Mouse (Mus musculus): ENCODE measurements at regions not wholly inside any gene's neighbourhood (a gene's known extent, or its start where the extent isn't known, plus 50 kb on each side); places are given as distances from the start of the nearest gene placed in this dataset.
"Not testable (repeated sequence)": the region's sequence is repeated elsewhere in the genome, so short reads cannot be mapped to it uniquely, and the experiment has no call there.

GRCm38 (mm10) chr3:7805121-7805520 is 1184.9 kb upstream of the 1700008P02Rik start:
- not testable (repeated sequence) for TF ChIP-seq CTCF (IDR thresholded peaks at IDR 0.05; ENCODE audit: low read depth, low read length); POLR2A (IDR thresholded peaks at IDR 0.05; ENCODE audit: extremely low read depth, insufficient read depth, low read length)
